Mouse (Mus musculus) liver, adult (tissue): ENCODE measurements around the gene Htr5b.
A peak's percentile ranks its signal among the peaks of the same experiment; 100 is the strongest.

Experiments
- GATA4 ChIP-seq: IDR thresholded peaks from 2 replicates; pipeline ENCODE4 v1.6.1; 2014; ENCODE audit warnings: mild to moderate bottlenecking, low read length; ENCODE audit not compliant: insufficient replicate concordance

Gene Htr5b

GRCm38 (mm10) chr1:121528399-121528720, at the start of gene Htr5b:
Htr5b (minus strand) TSS chr1:121528465.
- TF ChIP-seq GATA4: no peak

GRCm38 (mm10) chr1:121577491-121577890, 49.2 kb upstream of the Htr5b start:
- TF ChIP-seq GATA4: no peak

- TF ChIP-seq GATA4: no peak
Measured at GRCm38 (mm10) chr1:121570522-121570921, 42.3 kb upstream of the Htr5b start.

- TF ChIP-seq GATA4: peak; percentile 56; the same call in 1 of the 2 replicates
Measured at GRCm38 (mm10) chr1:121567521-121568489, 39.5 kb upstream of the Htr5b start, which contains the start of gene Ddx18. Ddx18 (minus strand) TSS chr1:121567989.

GRCm38 (mm10) chr1:121557861-121558260, 29.6 kb upstream of the Htr5b start:
- no peak for TF ChIP-seq GATA4

GRCm38 (mm10) chr1:121551457-121551835, 23.2 kb upstream of the Htr5b start:
- TF ChIP-seq GATA4: no peak

GRCm38 (mm10) chr1:121550801-121551456, 22.7 kb upstream of the Htr5b start:
- no peak for TF ChIP-seq GATA4

GRCm38 (mm10) chr1:121549456-121549855, 21.2 kb upstream of the Htr5b start:
- TF ChIP-seq GATA4: no peak

GRCm38 (mm10) chr1:121548667-121549066, 20.4 kb upstream of the Htr5b start:
- TF ChIP-seq GATA4: no peak

- no peak for TF ChIP-seq GATA4
Measured at GRCm38 (mm10) chr1:121546844-121547243, 18.6 kb upstream of the Htr5b start.

GRCm38 (mm10) chr1:121540361-121540760, 12.1 kb upstream of the Htr5b start:
- no peak for TF ChIP-seq GATA4

- TF ChIP-seq GATA4: no peak
Measured at GRCm38 (mm10) chr1:121531439-121531838, 3.2 kb upstream of the Htr5b start.

GRCm38 (mm10) chr1:121529286-121529685, 1.0 kb upstream of the Htr5b start:
- TF ChIP-seq GATA4: no peak

GRCm38 (mm10) chr1:121527600-121528398, 466 bp downstream of the Htr5b start:
- TF ChIP-seq GATA4: no peak

GRCm38 (mm10) chr1:121527061-121527460, 1.2 kb downstream of the Htr5b start:
- TF ChIP-seq GATA4: no peak

- TF ChIP-seq GATA4: no peak
Measured at GRCm38 (mm10) chr1:121518609-121519008, 9.7 kb downstream of the Htr5b start.

- no peak for TF ChIP-seq GATA4
Measured at GRCm38 (mm10) chr1:121511966-121512365, 16.3 kb downstream of the Htr5b start.
